Mouse (Mus musculus) lung, postnatal 0 days (tissue): ENCODE data around the gene Grtp1. TPM values are rescaled to one million over a fixed set of nuclear protein-coding genes. Genes with fewer than 3 reads are reported as not detected.

ENCODE experiments used
- ATAC-seq: fragments of 200-750 bp; cut with Nextera tagmentation; 2 replicates; pipeline ENCODE4 v1.8.0; 2017; ENCODE audit warnings: moderate library complexity
- DNase-seq: peaks from one replicate; pipeline ENCODE4 v3.0.0-alpha.2; 2016; ENCODE audit warnings: low spot score
- H3K27ac ChIP-seq: fragments of 300-500 bp; sonication (generic); 2 replicates; pipeline ENCODE4 v1.5.1; 2014; ENCODE audit warnings: antibody characterized with exemption, mild to moderate bottlenecking, low read length, mixed read lengths
- H3K27me3 ChIP-seq: fragments of 300-500 bp; sonication (generic); replicated peaks from 2 replicates; pipeline ENCODE4 v1.6.1; 2014; ENCODE audit warnings: low read length, mixed read lengths; ENCODE audit not compliant: insufficient read depth
- H3K36me3 ChIP-seq: fragments of 300-500 bp; sonication (generic); 2 replicates; pipeline ENCODE4 v1.6.1; 2014; ENCODE audit warnings: low read length, mixed read lengths; ENCODE audit not compliant: insufficient read depth
- H3K4me1 ChIP-seq: fragments of 300-500 bp; sonication (generic); 2 replicates; pipeline ENCODE4 v1.6.1; 2014; ENCODE audit warnings: antibody characterized with exemption, low read depth, low read length, mixed read lengths; ENCODE audit not compliant: insufficient read depth
- H3K4me2 ChIP-seq: fragments of 300-500 bp; sonication (generic); replicated peaks from 2 replicates; pipeline ENCODE4 v1.6.1; 2014; ENCODE audit warnings: low read depth, mild to moderate bottlenecking, low read length, moderate library complexity, mixed read lengths
- H3K4me3 ChIP-seq: fragments of 300-500 bp; sonication (generic); 2 replicates; pipeline ENCODE4 v1.5.1; 2014; ENCODE audit warnings: low read depth, low read length
- H3K9ac ChIP-seq: fragments of 300-500 bp; sonication (generic); replicated peaks from 2 replicates; pipeline ENCODE4 v1.6.1; 2014; ENCODE audit warnings: low read depth, mild to moderate bottlenecking
- H3K9me3 ChIP-seq: fragments of 300-500 bp; sonication (generic); 2 replicates; pipeline ENCODE4 v1.6.1; 2016; ENCODE audit warnings: low read length, mixed read lengths
- CTCF ChIP-seq: IDR thresholded peaks from 2 replicates; pipeline ENCODE4 v1.5.1; 2016; ENCODE audit warnings: antibody characterized with exemption, mild to moderate bottlenecking
- EP300 ChIP-seq: IDR thresholded peaks from 2 replicates; pipeline ENCODE4 v1.6.1; 2016; ENCODE audit warnings: antibody characterized with exemption, mild to moderate bottlenecking, control low read depth
- whole genome bisulfite sequencing: fragments of 180-500 bp; shearing (Covaris S2); extraction: QIAGEN DNeasy Blood & Tissue Kit; methylation state at CpG from one replicate; pipeline ENCODE4 v1.1.7; 2014; 5-methylcytosine and 5-hydroxymethylcytosine counted together
- polyA plus RNA-seq: library from polyadenylated mRNA; unstranded; fragments of >200 nt; fragmentation: Nextera tagmentation; extraction: Ambion mirVana; gene quantifications from 2 replicates; pipeline ENCODE4 v1.2.1, GENCODE M21; 2015

Gene Grtp1
- polyA plus RNA-seq, 1 experiment from 2014 or later = 2.5 TPM

DNA sequence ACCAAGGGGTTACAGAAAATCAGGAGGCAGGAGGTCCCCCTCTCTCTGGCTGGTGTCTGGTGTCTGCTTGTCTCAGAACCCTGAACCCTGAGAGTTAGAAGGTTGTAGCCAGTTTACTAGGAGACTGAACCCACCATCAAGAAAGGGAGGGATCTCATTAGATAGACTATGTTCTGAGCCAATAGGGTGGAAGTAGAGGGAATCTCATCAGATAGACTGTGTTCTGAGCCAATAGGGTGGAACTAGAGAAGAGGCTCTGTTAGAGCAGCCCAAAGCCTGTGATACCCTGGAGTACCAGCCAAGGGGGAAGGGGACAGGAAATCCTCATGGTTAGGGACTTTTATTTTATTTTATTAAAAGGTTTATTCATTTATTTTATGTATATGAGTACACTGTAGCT is 17.6 kb upstream of the Grtp1 start:
- H3K9ac ChIP-seq = no peak overlapping the region
- H3K27ac ChIP-seq = no peak overlapping the region
- DNase-seq = no peak
- H3K36me3 ChIP-seq = no peaks in the 10 kb centered on the region
- ATAC-seq = no peak
- H3K27me3 ChIP-seq = no peaks in the 10 kb centered on the region
- H3K4me2 ChIP-seq = no peak overlapping the region
- peaks cover 11% of the 10 kb centered on the region; the same call in 1 of the 2 replicates for H3K4me1 ChIP-seq
- H3K9me3 ChIP-seq = no peaks in the 10 kb centered on the region
- H3K4me3 ChIP-seq = no peak overlapping the region
- TF ChIP-seq CTCF (no peak), EP300 (no peak)

GRCm38 (mm10) chr8:13217093-13217492 is 16.7 kb upstream of the Grtp1 start:
- TF ChIP-seq EP300 = no peak
- TF ChIP-seq CTCF = no peak
- no peaks in the 10 kb centered on the region for H3K36me3 ChIP-seq
- no peak overlapping the region for H3K27ac ChIP-seq
- H3K27me3 ChIP-seq = no peaks in the 10 kb centered on the region
- H3K4me1 ChIP-seq = peaks cover 11% of the 10 kb centered on the region; the same call in 1 of the 2 replicates
- ATAC-seq (no peak), DNase-seq (no peak)
- H3K4me2 ChIP-seq = no peak overlapping the region
- 11% methylated on average over 5 of the region's 5 CpGs for WGBS
- no peak overlapping the region for H3K9ac ChIP-seq
- no peaks in the 10 kb centered on the region for H3K9me3 ChIP-seq
- no peak overlapping the region for H3K4me3 ChIP-seq

GRCm38 (mm10) chr8:13216386-13216785 is 16.0 kb upstream of the Grtp1 start:
- Histone ChIP-seq H3K4me1 (peaks cover 11% of the 10 kb centered on the region; the same call in 1 of the 2 replicates), H3K27me3 (no peaks in the 10 kb centered on the region), H3K9me3 (no peaks in the 10 kb centered on the region), H3K4me3 (no peak overlapping the region), H3K4me2 (no peak overlapping the region), H3K27ac (no peak overlapping the region), H3K9ac (no peak overlapping the region), H3K36me3 (no peaks in the 10 kb centered on the region)
- DNase-seq (peak; percentile 63), ATAC-seq (peak; percentile 60)
- WGBS = 47% methylated on average over 8 of the region's 8 CpGs
- TF ChIP-seq EP300 (no peak), CTCF (no peak)

DNA sequence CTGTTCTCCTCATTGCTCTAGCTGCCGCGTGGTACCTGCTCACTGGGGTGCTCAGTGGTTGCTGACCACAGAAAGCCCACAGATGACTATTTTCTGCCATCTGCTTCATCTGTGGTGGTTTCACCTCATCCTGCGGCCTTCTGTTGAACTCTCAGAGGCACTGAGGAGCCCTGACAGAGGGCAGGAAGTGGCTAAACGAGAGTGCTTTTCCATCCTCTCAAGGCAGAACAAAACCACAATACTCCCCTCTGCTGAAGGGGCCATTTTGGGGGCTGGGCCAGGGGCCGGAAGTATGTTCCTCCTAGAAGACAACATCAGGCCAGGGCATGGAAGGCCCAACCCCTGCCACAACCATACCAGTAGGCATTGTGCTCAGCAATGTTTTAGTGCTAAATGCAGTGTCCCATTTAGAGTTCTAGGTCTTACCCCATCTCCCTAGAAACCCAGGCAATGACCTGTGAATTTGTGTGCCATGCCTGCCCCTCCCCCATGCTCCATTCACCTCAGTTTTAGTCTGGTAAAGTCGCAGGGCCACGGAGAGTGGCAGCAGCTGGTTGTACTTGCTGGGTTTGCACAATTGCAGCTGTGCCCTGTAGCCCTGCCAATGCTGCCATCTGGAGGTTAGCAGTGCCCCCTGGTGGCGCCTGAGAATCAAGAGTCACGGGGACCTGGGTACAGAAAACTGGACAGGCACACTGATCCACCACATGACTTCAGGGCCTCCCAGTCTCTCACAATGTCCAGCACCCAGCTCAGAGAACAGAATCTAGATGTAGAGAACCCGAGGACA is 13.3 kb upstream of the Grtp1 start:
- peak; percentile 93 for DNase-seq
- H3K4me3 ChIP-seq = no peak overlapping the region
- H3K27me3 ChIP-seq = no peaks in the 10 kb centered on the region
- ATAC-seq = peak; percentile 87
- peaks cover 11% of the 10 kb centered on the region; the same call in 1 of the 2 replicates for H3K4me1 ChIP-seq
- no peaks in the 10 kb centered on the region for H3K36me3 ChIP-seq
- H3K4me2 ChIP-seq = no peak overlapping the region
- H3K9me3 ChIP-seq = no peaks in the 10 kb centered on the region
- WGBS = 14% methylated on average over 10 of the region's 10 CpGs
- no peak overlapping the region; the same call in 1 of the 2 replicates for H3K27ac ChIP-seq
- no peak overlapping the region for H3K9ac ChIP-seq
- TF ChIP-seq CTCF (peak; percentile 96), EP300 (no peak)

GRCm38 (mm10) chr8:13209770-13210169 is 9.3 kb upstream of the Grtp1 start:
- ATAC-seq (peak; percentile 41), DNase-seq (peak; percentile 59)
- no peak overlapping the region for H3K4me3 ChIP-seq
- H3K27me3 ChIP-seq = no peaks in the 10 kb centered on the region
- peaks cover 14% of the 10 kb centered on the region; the same call in 1 of the 2 replicates for H3K4me1 ChIP-seq
- H3K4me2 ChIP-seq = no peak overlapping the region
- H3K36me3 ChIP-seq = no peaks in the 10 kb centered on the region
- no peak overlapping the region for H3K9ac ChIP-seq
- 57% methylated on average over 1 of the region's 1 CpGs for WGBS
- no peaks in the 10 kb centered on the region for H3K9me3 ChIP-seq
- H3K27ac ChIP-seq = no peak overlapping the region
- TF ChIP-seq EP300 (no peak), CTCF (no peak)

- H3K27me3 ChIP-seq = no peaks in the 10 kb centered on the region
- H3K4me3 ChIP-seq = no peak overlapping the region
- TF ChIP-seq EP300 (no peak), CTCF (peak; percentile 54)
- H3K9me3 ChIP-seq = no peaks in the 10 kb centered on the region
- ATAC-seq (peak; percentile 23), DNase-seq (peak; percentile 45)
- H3K4me1 ChIP-seq = peaks cover 15% of the 10 kb centered on the region; the same call in 1 of the 2 replicates
- no peak overlapping the region for H3K4me2 ChIP-seq
- H3K27ac ChIP-seq = no peak overlapping the region
- H3K9ac ChIP-seq = no peak overlapping the region
- H3K36me3 ChIP-seq = no peaks in the 10 kb centered on the region
- 26% methylated on average over 6 of the region's 6 CpGs for WGBS
Measured at GRCm38 (mm10) chr8:13208627-13209355, 8.4 kb upstream of the Grtp1 start.
